Mouse (Mus musculus): ENCODE measurements around the gene Fbxw4.

GRCm38 (mm10) chr19:45565925-45566715 is 94.0 kb downstream of the Fbxw4 start:
- TF ChIP-seq EP300 (IDR thresholded peaks at IDR 0.05; ENCODE audit: insufficient read depth, low read depth, low read length) (no peak), POLR2A (IDR thresholded peaks at IDR 0.05; ENCODE audit: insufficient read depth, low read length) (no peak)
